Mouse (Mus musculus): ENCODE data around the gene Pex26.

Gene Pex26

GRCm38 (mm10) chr6:121183414-121184173 is at the start of gene Pex26:
TSS of gene Pex26 (plus strand) at chr6:121183667.
- DNase-seq (ENCODE audit: low spot score): peak; percentile 83

- DNase-seq (ENCODE audit: low spot score): no peak
These were observed 49.2 kb upstream of the Pex26 start for GRCm38 (mm10) chr6:121134249-121134648.

GRCm38 (mm10) chr6:121134884-121135283 is 48.6 kb upstream of the Pex26 start:
- no peak for DNase-seq (ENCODE audit: low spot score)

GRCm38 (mm10) chr6:121137222-121137621 is 46.2 kb upstream of the Pex26 start:
- DNase-seq (ENCODE audit: low spot score): no peak

GRCm38 (mm10) chr6:121138338-121139040 is 45.0 kb upstream of the Pex26 start:
- no peak for DNase-seq (ENCODE audit: low spot score)

- DNase-seq (ENCODE audit: low spot score): no peak
These were observed 44.2 kb upstream of the Pex26 start for GRCm38 (mm10) chr6:121139271-121139670.

GRCm38 (mm10) chr6:121142298-121142697 is 41.2 kb upstream of the Pex26 start:
- no peak for DNase-seq (ENCODE audit: low spot score)

GRCm38 (mm10) chr6:121143439-121143838 is 40.0 kb upstream of the Pex26 start:
- no peak for DNase-seq (ENCODE audit: low spot score)

- DNase-seq (ENCODE audit: low spot score): no peak
These were observed 39.4 kb upstream of the Pex26 start for GRCm38 (mm10) chr6:121144066-121144465.

- DNase-seq (ENCODE audit: low spot score): no peak
These were observed 38.4 kb upstream of the Pex26 start for GRCm38 (mm10) chr6:121145010-121145604.

GRCm38 (mm10) chr6:121145906-121146305 is 37.6 kb upstream of the Pex26 start:
- no peak for DNase-seq (ENCODE audit: low spot score)

- no peak for DNase-seq (ENCODE audit: low spot score)
These were observed 36.7 kb upstream of the Pex26 start for GRCm38 (mm10) chr6:121146798-121147197.

GRCm38 (mm10) chr6:121148360-121148759 is 35.1 kb upstream of the Pex26 start:
- DNase-seq (ENCODE audit: low spot score): no peak

GRCm38 (mm10) chr6:121149420-121149819 is 34.0 kb upstream of the Pex26 start:
- no peak for DNase-seq (ENCODE audit: low spot score)

- no peak for DNase-seq (ENCODE audit: low spot score)
These were observed 33.3 kb upstream of the Pex26 start for GRCm38 (mm10) chr6:121150126-121150525.

- no peak for DNase-seq (ENCODE audit: low spot score)
These were observed 31.7 kb upstream of the Pex26 start for GRCm38 (mm10) chr6:121151732-121152131.

GRCm38 (mm10) chr6:121153177-121153576 is 30.3 kb upstream of the Pex26 start:
- DNase-seq (ENCODE audit: low spot score): no peak

GRCm38 (mm10) chr6:121154451-121155300 is 28.8 kb upstream of the Pex26 start:
- no peak for DNase-seq (ENCODE audit: low spot score)

GRCm38 (mm10) chr6:121156030-121156429 is 27.4 kb upstream of the Pex26 start:
- no peak for DNase-seq (ENCODE audit: low spot score)

GRCm38 (mm10) chr6:121159616-121160015 is 23.9 kb upstream of the Pex26 start:
- DNase-seq (ENCODE audit: low spot score): no peak

GRCm38 (mm10) chr6:121160126-121160525 is 23.3 kb upstream of the Pex26 start:
- DNase-seq (ENCODE audit: low spot score): no peak

GRCm38 (mm10) chr6:121162616-121163015 is 20.9 kb upstream of the Pex26 start:
- no peak for DNase-seq (ENCODE audit: low spot score)

All from left cerebral cortex, adult 11 months (tissue).